Mouse (Mus musculus) brain, embryonic 14.5 days (tissue): ENCODE data around the gene Nlrc5. TPM values are rescaled to one million over a fixed set of nuclear protein-coding genes. Genes with fewer than 3 reads are reported as not detected.

Source experiments
- DNase-seq: peaks from one replicate; pipeline ENCODE4 v3.0.0-alpha.2; 2011; ENCODE audit warnings: low read depth
- CTCF ChIP-seq: fragments of 200-500 bp; IDR thresholded peaks from 2 replicates; pipeline ENCODE4 v1.5.1; 2012; ENCODE audit warnings: inconsistent platforms, mild to moderate bottlenecking, moderate library complexity, borderline replicate concordance; ENCODE audit not compliant: insufficient read depth, insufficient read length; ENCODE audit errors: extremely low read depth
- POLR2A ChIP-seq: fragments of 200-500 bp; IDR thresholded peaks from 2 replicates; pipeline ENCODE4 v1.6.1; 2012; ENCODE audit warnings: mild to moderate bottlenecking, inconsistent platforms, borderline replicate concordance; ENCODE audit not compliant: poor library complexity, insufficient read depth, insufficient read length, severe bottlenecking; ENCODE audit errors: extremely low read depth
- polyA plus RNA-seq: library from polyadenylated mRNA; depleted of rRNA; stranded (reverse); fragments of >200 nt; gene quantifications from 2 replicates; pipeline ENCODE4 v1.2.3, GENCODE M21; 2012

The Nlrc5 gene
- polyA plus RNA-seq, 1 experiment = 0.36 TPM

DNA sequence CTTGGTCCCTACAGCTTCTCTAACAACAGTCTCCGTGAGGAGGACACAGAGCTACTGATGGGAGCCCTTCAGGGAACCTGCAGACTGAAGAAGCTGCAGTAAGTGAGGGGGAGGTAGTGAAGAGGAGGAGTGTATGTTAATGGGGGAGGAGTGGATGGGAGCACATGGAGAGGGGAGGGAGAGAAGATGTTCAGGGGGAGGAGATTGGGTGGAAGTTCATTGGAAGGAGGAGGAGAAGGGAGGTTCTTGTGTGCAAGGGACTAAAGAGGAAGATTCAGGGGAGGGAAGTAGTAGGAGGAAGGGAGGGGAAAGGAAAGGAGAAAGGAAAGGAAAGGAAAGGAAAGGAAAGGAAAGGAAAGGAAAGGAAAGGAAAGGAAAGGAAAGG is 82.0 kb downstream of the Nlrc5 start:
- DNase-seq = no peak
- TF ChIP-seq CTCF (no peak), POLR2A (no peak)

DNA sequence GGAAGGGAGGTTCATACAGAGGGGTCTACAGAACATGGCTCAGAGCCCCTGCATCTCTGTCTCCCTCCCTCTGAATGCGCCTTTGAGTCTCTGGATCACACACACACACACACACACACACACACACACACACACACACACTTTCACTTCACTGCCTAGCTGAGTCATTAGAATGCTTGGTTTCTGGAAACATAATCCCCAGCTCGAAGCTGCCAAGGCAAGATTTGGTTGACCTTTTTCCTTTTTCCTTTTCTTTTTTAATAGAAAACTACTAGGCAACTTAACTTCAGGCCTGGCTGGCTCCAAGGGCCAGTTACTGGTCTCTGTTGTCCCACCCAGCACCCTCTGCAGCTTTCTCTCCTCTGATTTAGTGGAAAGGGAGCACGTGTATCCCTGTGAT is 82.6 kb downstream of the Nlrc5 start:
- peak; percentile 17 for DNase-seq
- TF ChIP-seq CTCF (no peak), POLR2A (no peak)

DNA sequence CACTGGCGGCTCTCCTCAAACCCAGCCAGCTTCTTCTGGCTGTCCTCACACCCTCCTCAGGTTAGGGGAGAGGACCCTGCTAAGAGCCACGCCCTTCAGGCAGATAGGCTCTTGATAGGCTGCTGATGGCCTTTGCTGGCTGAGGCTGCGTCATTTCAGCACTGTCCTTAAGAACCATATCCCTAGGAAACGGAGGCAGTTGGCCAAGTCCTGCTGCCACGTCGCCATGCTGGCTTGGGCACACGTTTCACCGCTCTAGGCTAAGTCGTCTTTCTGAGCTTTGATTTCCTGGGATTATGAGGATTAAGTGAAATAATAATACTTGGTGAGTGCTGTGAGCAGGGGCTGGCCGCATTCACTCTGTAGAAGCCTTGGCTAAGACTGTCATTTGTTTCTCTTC is 84.2 kb downstream of the Nlrc5 start:
- no peak for TF ChIP-seq CTCF
- TF ChIP-seq POLR2A = no peak
- DNase-seq = peak; percentile 41

DNA sequence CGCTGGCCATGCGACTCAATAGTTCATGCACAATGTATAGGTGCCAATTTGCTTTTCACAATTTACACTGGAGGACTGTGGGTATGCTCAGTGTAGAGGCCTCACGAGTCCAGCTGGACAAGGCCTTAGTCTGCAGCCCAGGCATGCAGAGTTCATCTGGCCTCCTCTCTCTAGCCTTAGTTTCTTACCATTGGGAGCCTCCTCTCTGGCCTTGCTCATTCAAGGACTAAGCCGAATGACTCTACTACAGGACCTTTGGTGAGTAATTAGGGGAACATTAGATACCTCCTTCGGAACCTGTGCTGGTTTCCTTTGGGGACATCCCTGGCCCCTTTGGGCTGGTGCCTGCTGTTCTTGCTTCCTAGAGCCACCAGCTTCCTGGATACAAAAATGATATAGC is 84.9 kb downstream of the Nlrc5 start:
- no peak for DNase-seq
- TF ChIP-seq POLR2A (no peak), CTCF (no peak)

DNA sequence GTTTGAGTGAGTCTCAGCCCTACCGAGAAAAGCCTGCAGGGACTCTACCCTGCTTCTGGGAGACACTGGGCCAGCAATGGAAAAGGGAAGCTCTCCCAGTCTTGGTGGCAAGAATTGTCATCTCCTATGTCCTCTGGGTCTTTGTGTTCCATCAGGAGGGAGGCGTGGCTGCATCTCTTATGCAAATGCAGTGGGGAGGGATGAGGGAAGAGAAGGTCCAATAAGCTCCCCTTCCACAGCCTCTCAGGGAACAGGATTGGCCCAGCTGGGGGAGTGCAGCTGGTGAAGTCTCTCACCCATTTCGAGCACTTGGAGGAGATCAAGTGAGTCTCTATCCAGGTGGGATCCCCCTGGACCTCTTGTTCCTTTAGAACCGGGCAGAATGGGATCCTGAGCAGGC is 87.3 kb downstream of the Nlrc5 start:
- DNase-seq = no peak
- TF ChIP-seq CTCF = no peak
- TF ChIP-seq POLR2A = no peak

DNA sequence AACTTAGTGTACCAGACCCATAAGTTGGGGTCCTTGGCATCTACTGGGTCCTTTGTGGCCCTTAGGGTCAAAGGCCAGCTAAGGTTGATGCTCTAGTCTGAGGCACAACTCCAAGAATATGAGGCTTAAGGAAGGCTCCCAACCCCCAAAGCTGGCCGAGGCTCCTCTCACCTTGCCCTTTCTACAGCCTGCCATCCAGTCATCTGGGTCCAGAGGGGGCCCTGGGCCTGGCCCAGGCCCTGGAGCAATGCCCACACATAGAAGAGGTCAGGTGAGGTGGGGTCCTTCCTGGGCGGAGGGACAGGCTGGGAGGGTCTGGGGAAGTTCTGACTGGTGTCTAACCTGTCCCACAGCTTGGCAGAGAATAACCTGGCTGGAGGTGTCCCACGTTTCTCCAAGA is 88.3 kb downstream of the Nlrc5 start:
- TF ChIP-seq POLR2A (no peak), CTCF (no peak)
- DNase-seq = no peak

DNA sequence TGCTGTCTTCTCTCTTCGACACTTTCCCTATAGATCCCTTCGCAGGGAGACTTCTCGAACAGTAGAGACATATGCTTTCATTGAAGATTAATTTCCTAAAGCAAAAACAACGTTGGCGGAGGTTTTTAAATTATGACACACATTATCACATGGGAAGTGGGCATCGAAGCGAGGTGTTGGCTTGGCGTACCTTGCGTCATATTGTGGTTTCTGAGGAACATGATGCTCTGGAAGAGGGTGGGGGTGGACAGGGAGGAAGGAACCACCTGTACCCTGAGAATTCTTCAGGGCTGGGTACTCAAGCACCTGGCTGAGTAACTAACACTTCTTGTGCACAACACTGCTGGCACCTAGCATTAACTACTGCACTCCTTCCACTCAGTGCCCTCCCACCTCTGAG is 90.4 kb downstream of the Nlrc5 start:
- TF ChIP-seq POLR2A = no peak
- TF ChIP-seq CTCF = no peak
- no peak for DNase-seq

DNA sequence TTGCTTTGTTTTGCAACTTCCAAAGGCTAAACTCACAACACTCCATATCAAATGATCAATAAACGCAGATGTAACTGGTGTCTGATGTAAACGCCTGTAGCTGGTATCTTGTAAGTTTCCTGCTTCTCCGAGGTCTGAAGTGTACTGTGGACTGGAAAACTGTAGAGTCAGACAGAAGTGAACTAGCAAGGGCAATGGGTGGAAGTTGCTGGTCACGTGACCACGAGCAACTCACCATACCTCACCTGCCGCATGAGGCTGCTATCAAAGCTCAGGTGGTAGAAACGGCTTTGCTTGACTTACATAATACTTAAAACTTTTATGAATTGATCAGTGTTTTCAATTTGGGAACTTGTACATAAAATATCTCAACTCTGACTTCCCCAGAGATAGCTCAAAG is 93.0 kb downstream of the Nlrc5 start:
- TF ChIP-seq POLR2A (no peak), CTCF (no peak)
- DNase-seq = no peak

DNA sequence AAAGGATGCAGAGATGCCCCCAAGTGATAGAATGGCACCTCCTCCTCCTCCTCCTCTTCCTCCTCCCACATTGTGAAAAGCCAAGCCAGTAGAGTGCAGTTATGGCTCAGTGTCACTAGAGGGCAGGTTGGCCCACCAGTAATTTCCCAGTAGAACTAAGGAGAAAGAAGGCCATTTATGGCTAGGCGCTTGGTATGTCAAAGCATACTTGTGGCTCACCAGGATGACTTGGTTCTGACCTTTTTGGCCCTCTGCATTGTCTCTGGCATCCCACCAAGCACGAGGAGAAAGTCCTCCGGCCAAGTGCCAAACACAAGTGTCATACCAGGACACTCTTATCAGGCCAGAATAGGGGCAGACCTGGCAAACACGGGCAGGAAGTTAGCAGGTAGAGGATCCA is 94.1 kb downstream of the Nlrc5 start:
- TF ChIP-seq POLR2A = no peak
- peak; percentile 79; the same call in 1 of the 2 replicates for TF ChIP-seq CTCF
- DNase-seq = peak; percentile 77

DNA sequence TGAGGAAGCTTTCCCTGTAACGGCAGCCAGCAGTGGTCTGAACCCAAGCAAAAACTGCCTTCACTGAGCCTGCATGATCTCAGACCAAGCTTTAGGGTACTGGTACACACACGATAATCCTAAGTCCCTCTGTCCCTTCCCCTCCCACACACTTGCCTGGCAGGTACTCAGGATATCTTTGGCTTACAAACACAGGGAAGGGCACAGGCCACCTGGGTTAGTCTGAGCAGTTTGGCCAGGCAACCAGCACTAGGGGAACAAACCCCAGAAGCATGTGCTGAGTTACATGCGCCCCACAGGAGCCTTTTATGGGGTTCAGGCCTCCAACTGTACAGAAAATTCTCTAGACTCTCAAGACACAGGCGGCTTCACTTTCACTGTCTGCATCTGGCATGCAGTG is 95.7 kb downstream of the Nlrc5 start:
- no peak for DNase-seq
- no peak for TF ChIP-seq CTCF
- no peak for TF ChIP-seq POLR2A

DNA sequence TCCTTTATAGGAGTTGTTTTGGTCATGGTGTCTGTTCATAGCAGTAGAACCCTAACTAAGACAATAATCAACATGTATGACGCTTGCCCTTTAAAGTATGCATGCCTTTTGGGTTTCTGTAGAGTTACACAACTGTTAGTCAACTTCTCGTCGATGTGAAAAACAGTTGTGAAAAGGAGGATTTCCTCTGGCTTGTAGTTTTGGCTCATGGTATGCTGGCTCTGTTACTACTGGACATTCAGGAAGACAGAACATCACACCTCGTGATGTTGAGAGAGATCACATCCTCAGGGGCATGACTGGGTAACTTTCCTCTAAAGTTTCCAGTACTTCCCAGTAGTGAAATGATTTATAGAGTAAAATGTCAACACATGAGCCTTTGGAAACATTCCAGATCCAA is 96.5 kb downstream of the Nlrc5 start:
- DNase-seq = no peak
- TF ChIP-seq POLR2A = no peak
- no peak for TF ChIP-seq CTCF

DNA sequence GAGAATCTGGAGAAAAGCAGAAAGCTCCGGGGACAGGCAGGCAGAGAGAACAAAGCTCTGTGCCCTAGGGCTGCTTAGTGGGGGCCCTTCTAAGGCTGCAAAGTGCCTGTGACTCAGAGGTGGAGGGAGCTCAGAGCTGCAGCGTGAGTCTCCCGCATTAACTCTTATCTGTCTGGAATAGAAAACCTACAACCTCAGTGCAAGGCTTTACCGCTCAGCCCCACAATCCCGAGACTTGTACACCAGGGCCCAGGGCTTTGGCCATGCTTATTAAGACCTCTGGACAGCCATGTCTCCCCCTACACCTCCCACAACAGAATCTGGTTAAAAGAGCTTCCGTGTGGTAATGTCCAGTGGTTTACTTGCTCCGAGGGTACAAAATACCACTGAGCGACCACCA is 97.8 kb downstream of the Nlrc5 start:
- TF ChIP-seq CTCF (no peak), POLR2A (no peak)
- DNase-seq = peak; percentile 64

DNA sequence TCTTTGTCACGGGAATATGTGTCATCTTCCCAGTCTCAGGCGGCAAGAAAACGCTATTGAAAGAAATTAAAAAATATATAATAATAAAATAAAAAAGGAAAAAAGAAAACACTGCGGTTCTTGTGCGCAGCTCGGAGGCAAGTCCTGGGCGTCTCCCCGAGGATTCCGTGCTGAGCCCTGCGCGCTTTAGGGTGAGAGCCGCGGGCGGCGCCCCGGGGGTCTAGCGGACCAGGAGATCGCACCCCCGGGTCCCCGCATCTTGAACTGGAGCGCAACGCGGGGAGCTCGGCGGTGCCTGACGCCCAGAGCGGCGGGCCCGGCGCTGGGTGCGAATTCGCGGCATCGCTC is 98.3 kb downstream of the Nlrc5 start:
- TF ChIP-seq CTCF (no peak), POLR2A (no peak)
- DNase-seq = no peak
